Mouse (Mus musculus) neural tube, embryonic 10.5 days (tissue): Measurements from ENCODE around the gene Cacna1d.

Experiments
- DNase-seq: peaks from one replicate; pipeline ENCODE4 v3.0.0-alpha.2; 2017; ENCODE audit warnings: low spot score; ENCODE audit errors: extremely low spot score

Gene Cacna1d

GRCm38 (mm10) chr14:30491342-30491741 lies at the start of gene Cacna1d:
Gene Cacna1d, minus strand, starts transcription at chr14:30491455.
- DNase-seq: no peak

- DNase-seq: no peak
These were observed 42.7 kb upstream of the Cacna1d start for GRCm38 (mm10) chr14:30533780-30534450.

DNA sequence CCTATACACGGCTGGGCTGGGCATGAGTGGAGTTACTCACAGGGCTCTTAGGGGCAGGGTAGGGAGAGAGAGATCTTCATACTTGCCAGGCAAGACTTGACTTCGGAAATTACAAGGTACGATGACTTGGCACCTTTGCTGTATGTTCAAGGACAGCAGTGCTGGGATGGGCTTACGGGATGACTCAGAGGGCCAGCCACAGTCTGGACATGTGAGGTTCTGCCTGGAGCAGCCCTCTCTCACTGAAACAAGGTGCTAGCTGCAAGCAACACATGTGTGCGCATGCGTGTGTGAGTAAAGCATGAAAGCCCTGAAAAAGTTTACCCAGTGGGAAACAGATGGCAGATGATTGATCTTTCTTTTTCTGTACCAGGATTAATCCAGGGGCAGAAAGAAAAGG lies 40.6 kb upstream of the Cacna1d start:
- no peak for DNase-seq

GRCm38 (mm10) chr14:30531431-30531830 lies 40.2 kb upstream of the Cacna1d start:
- no peak for DNase-seq

DNA sequence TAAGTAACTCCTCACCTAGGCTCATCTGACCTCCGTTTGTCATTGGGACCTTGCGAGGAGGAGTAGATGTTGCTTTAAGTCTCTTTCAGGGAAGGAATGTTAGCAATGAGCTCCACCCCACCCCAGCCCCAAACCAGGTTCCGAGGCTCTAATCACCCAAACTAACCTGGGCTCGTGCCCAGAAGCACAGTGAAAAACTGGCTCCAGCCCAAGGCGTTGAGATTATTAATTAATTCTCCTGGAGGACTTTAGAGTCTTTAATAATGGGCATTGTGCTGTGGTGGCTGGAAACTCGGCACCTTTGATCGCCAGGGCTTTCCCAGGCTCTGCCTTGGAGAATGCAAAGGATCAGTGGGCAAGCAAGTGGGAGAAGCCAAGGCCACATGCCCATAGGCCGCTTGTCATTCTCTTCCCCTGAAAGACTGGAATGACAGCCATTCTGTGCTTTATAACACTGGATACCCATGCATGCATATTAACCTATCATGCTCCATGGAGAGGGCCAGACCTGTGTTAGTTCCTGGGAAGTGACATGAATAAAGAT lies 39.5 kb upstream of the Cacna1d start:
- DNase-seq: no peak

GRCm38 (mm10) chr14:30529454-30529853 lies 38.2 kb upstream of the Cacna1d start:
- no peak for DNase-seq

- no peak for DNase-seq
These were observed 37.7 kb upstream of the Cacna1d start for GRCm38 (mm10) chr14:30528961-30529360.

GRCm38 (mm10) chr14:30528392-30528791 lies 37.1 kb upstream of the Cacna1d start:
- no peak for DNase-seq

DNA sequence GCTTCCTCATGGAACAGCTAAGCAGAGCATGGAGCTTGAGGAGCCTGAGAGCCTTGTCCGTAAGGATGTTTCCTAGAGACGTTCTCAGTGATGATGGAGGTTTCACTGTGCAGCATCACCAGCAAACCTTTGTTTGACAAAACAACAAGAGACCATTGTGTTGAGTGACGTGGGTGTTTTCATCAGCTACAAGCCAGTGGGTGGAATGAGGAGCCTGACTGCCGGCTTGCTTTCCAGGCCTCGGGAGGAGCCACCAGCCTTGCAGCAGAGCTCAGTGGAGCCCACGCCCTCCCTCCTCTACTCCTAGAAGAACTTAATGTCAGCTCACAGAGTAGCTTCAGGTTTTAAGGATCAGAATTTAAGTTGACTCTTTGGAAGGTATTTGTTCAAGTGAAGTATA lies 32.1 kb upstream of the Cacna1d start:
- DNase-seq: no peak

DNA sequence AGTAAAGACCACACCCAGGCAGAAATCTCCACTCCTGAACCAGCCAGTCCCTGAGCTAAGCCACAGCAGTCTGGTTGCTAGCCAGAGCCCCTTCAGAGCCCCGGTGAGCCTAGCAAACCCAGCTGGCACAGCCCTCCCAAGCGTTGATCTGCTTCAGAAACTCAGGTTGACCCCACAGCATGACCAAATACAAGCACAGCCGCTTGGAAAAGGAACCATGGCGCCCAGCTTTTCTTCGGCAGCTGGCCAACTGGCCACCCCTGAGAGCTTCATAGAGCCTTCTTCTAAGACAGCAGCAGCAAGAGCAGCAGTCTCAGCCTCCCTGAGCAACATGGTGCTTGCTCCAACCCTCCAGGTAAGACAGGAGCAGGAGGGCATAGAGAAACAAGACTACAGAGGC lies 28.1 kb upstream of the Cacna1d start:
- DNase-seq: no peak

DNA sequence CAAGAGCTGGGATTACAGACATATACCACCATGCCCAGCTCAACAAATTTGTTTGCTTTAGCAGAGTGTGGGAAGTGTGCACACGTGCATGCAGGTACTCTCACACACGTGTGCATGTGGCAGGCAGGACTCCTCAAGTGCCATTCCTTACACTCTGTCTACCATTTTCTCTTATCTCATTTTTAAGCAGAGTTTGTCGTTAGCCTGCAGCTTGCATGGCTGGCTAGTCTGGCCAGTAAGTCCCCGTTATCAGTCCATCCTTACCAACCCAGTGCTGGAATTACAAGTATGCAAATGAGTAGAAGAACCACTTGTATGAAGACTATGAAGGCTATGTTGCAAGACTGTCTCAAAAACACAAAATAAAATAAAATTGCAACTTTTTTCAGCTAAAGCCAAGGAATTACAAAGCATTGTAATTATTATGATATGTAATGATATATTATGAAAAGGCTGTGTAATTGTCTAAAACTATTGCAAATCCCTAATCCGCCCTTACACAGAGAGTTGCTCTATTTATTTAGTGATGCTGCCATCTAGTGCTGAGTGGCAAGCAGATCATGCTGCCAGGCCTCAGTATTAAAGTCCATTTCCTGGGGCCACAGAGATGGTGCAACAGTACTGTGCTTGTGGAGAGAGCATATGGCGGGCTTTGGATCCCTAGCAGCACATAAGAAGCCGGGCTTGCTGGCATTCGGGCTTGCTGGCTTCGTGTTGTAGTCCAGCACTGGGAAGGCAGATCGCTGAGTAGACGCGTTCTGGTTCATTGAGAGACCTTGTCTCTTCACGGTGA lies 24.9 kb upstream of the Cacna1d start:
- no peak for DNase-seq

GRCm38 (mm10) chr14:30512896-30513295 lies 21.6 kb upstream of the Cacna1d start:
- no peak for DNase-seq

DNA sequence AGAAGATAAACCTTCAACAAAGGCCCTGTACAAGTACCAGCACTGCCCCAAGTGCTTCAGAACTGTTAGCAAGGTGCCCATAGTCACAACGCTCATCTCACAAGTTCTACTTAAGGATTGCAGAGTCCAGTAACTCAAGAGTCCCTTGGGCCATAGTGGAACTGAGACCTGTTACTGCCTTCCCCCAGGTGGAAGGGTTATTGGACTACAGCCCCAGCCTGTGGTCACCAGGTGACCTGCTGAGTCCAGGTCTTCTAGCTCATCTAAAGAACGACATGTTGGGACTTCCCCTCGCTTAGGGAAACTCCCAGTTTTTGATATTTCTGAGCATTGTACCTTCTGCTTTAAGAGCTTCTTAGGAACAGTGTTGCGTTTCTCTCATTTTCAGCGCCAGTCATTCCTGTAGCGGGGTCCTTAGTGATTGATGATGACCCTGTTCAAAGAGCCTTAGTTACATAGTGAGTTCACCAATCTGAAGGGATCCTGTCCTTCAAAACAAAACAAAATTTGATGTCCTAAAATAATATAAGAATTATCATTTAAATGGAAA lies 19.0 kb upstream of the Cacna1d start:
- DNase-seq: no peak

DNA sequence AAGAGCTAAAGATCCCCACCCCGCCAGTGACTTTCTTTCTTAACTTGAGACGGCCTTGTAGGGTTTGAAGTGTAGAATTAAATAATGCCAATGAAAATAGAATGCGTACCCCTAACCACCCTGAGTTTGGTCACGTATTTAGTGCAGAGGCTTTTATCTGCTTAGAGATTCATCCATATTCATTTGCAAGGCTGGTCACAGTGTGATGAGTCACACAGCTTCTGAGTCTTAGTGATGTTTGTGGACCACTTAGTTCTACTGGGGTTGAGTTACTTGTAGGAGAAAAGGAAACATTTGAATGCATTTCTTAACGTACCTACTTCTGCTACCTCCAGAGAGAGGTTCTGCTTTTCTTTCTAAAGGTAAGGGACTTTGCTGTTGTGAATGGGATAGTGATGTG lies 13.7 kb upstream of the Cacna1d start:
- DNase-seq: no peak

GRCm38 (mm10) chr14:30498202-30498601 lies 6.9 kb upstream of the Cacna1d start:
- DNase-seq: no peak

DNA sequence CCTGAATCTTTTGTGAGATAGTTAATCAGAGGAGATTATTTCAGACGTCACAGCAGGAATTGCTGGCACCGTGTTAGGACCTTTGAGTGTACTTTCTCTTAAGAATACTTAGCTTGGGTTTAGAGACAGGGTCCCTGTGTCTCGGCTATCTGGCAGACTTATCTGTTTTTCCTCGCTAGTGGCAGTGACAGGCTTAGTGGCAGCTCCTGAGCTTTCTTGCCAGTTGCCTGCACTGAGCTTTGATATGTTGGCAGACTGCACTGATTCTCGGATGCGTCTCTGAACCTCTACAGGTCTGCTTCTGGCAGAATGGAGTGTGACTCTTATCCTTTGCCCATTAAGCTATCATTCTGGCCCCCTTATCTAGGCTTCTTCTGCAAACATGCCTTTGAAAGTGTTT lies 3.7 kb upstream of the Cacna1d start:
- no peak for DNase-seq

GRCm38 (mm10) chr14:30493276-30493675 lies 2.0 kb upstream of the Cacna1d start:
- DNase-seq: no peak

DNA sequence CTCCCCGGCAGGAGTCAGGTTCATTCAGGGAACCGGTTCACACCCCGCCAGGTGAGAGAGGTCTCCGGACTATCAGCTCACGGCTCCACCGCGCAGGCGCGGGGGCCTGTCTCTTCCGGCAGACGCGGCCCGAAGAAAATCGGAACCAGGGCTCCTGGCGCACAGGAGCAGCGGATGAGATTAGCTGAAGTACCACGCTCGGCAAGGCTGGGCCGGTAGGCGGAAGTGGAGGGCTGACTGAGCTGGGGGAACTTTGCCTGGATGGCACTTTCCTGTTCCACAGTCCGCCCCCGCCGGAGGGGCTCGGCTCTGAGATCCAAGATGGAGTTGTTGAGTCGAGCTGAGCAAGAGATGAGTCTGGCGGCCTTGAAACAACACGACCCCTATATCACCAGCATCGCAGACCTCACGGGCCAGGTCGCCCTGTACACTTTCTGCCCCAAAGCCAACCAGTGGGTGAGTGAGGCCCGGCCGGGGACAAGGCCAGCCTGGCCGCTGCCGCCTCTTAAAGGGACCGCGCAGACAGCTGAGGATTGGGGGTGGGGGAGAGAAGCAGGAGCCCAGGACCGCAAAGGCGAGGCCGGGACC lies 11.8 kb downstream of the Cacna1d start, which contains the start of gene Dcp1a:
TSS of gene Dcp1a (plus strand) at position 175 of the 588 bp plus-strand sequence.
- DNase-seq: peak; percentile 94

DNA sequence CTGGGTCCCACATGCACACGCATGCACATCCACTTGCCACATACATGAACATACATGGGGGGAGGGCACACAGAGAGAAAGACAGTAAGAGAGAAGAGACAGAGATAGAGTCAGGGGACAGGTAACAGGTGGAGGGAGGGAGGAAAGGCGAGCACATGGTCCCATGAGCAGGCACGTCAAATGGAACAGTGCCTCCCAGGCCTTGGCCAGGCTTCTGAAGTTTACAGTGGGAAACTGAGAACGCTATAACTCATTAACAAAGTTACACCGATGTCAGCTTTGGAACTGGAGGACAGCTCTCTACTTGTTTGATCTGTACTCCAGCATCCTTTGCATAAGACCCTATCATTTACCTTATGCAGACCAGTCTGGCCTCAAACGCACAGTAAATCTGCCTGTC lies 16.8 kb downstream of the Cacna1d start:
- no peak for DNase-seq

GRCm38 (mm10) chr14:30473605-30474004 lies 17.6 kb downstream of the Cacna1d start:
- DNase-seq: no peak

DNA sequence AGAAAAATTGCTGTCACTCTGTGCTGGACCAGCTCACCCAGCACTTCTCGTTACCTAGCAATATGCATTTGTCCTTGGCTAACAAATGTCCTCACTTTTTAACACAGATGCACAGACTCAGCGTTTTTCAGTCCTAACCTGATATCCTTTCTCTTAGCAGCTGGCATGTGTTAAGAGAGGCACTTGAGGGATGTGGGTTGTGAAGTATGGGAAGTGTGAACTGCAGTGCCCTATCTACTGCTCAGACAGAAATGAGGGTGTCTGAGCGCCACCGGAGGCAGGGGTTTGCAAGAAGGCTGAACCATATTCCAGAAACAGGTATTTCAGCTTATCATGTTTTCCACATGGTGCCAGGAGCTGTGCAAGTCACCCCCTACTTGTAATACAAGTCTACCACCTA lies 27.9 kb downstream of the Cacna1d start:
- no peak for DNase-seq
